Mouse (Mus musculus) midbrain, embryonic 14.5 days (tissue): ENCODE measurements around the gene Fam170b. TPM values are rescaled to one million over a fixed set of nuclear protein-coding genes. Genes with fewer than 3 reads are reported as not detected.
A peak's percentile ranks its signal among the peaks of the same experiment; 100 is the strongest.

Source experiments
- ATAC-seq: fragments of 200-750 bp; cut with Nextera tagmentation; 2 replicates; pipeline ENCODE4 v1.8.0; 2017; ENCODE audit warnings: moderate number of reproducible peaks, moderate library complexity; ENCODE audit not compliant: low FRiP score, low TSS enrichment
- DNase-seq: peaks from one replicate; pipeline ENCODE4 v3.0.0-alpha.2; 2015
- H3K27ac ChIP-seq: fragments of 300-500 bp; sonication (generic); replicated peaks from 2 replicates; pipeline ENCODE4 v1.5.1; 2014; ENCODE audit warnings: mild to moderate bottlenecking, low read depth, low read length, moderate library complexity
- H3K27me3 ChIP-seq: fragments of 300-500 bp; sonication (generic); 2 replicates; pipeline ENCODE4 v1.6.1; 2014; ENCODE audit warnings: low read length, control low read depth, mixed read lengths; ENCODE audit not compliant: control insufficient read depth, insufficient read depth
- H3K36me3 ChIP-seq: fragments of 300-500 bp; sonication (generic); 2 replicates; pipeline ENCODE4 v1.6.1; 2014; ENCODE audit warnings: low read length, control low read depth; ENCODE audit not compliant: control insufficient read depth, insufficient read depth
- H3K4me1 ChIP-seq: fragments of 300-500 bp; sonication (generic); 2 replicates; pipeline ENCODE4 v1.6.1; 2014; ENCODE audit warnings: mild to moderate bottlenecking, antibody characterized with exemption, low read length, control low read depth; ENCODE audit not compliant: control insufficient read depth, insufficient read depth
- H3K4me2 ChIP-seq: fragments of 300-500 bp; sonication (generic); 2 replicates; pipeline ENCODE4 v1.6.1; 2014; ENCODE audit warnings: mild to moderate bottlenecking, low read length, moderate library complexity
- H3K4me3 ChIP-seq: fragments of 300-500 bp; sonication (generic); replicated peaks from 2 replicates; pipeline ENCODE4 v1.5.1; 2014; ENCODE audit warnings: low read depth, low read length
- H3K9ac ChIP-seq: fragments of 300-500 bp; sonication (generic); replicated peaks from 2 replicates; pipeline ENCODE4 v1.6.1; 2014; ENCODE audit warnings: mild to moderate bottlenecking, low read length, moderate library complexity
- H3K9me3 ChIP-seq: fragments of 300-500 bp; sonication (generic); 2 replicates; pipeline ENCODE4 v1.6.1; 2016; ENCODE audit warnings: low read length, control low read depth, mixed read lengths; ENCODE audit not compliant: control insufficient read depth
- WGBS: fragments of 180-500 bp; shearing (Covaris S2); extraction: QIAGEN DNeasy Blood & Tissue Kit; methylation state at CpG from one replicate; pipeline ENCODE4 v1.1.7; 2014; 5-methylcytosine and 5-hydroxymethylcytosine counted together
- polyA plus RNA-seq: library from polyadenylated mRNA; unstranded; fragments of >200 nt; fragmentation: Nextera tagmentation; extraction: Ambion mirVana; gene quantifications from 2 replicates; pipeline ENCODE4 v1.2.1, GENCODE M21; 2014

The Fam170b gene
- polyA plus RNA-seq, 1 experiment from 2014 or later: not detected

GRCm38 (mm10) chr14:32801016-32801661, 32.6 kb upstream of the Fam170b start:
- Histone ChIP-seq H3K36me3 (no peaks in the 10 kb centered on the region), H3K27me3 (no peaks in the 10 kb centered on the region), H3K4me3 (no peak overlapping the region), H3K27ac (no peak overlapping the region), H3K4me2 (no peak overlapping the region), H3K9ac (no peak overlapping the region), H3K4me1 (0 out of 2 replicates have a peak, but pooled peaks cover 3% of the 10 kb centered on the region), H3K9me3 (no peaks in the 10 kb centered on the region)
- WGBS: 56% methylated on average over 11 of the region's 11 CpGs
- ATAC-seq: no peak
- peak; percentile 69 for DNase-seq

GRCm38 (mm10) chr14:32801662-32802024, 32.1 kb upstream of the Fam170b start:
- no peak overlapping the region for H3K4me3 ChIP-seq
- 0 out of 2 replicates have a peak, but pooled peaks cover 3% of the 10 kb centered on the region for H3K4me1 ChIP-seq
- H3K9me3 ChIP-seq: no peaks in the 10 kb centered on the region
- ATAC-seq (no peak), DNase-seq (no peak)
- no peak overlapping the region for H3K4me2 ChIP-seq
- no peaks in the 10 kb centered on the region for H3K27me3 ChIP-seq
- H3K36me3 ChIP-seq: no peaks in the 10 kb centered on the region
- no peak overlapping the region for H3K27ac ChIP-seq
- no peak overlapping the region for H3K9ac ChIP-seq

- DNase-seq: no peak
- no peak for ATAC-seq
- Histone ChIP-seq H3K4me1 (no peaks in the 10 kb centered on the region), H3K27me3 (no peaks in the 10 kb centered on the region), H3K4me3 (no peak overlapping the region), H3K9ac (no peak overlapping the region), H3K4me2 (no peak overlapping the region), H3K27ac (no peak overlapping the region), H3K9me3 (no peaks in the 10 kb centered on the region), H3K36me3 (no peaks in the 10 kb centered on the region)
Measured at GRCm38 (mm10) chr14:32810111-32810510, 23.7 kb upstream of the Fam170b start.

- no peak for ATAC-seq
- Histone ChIP-seq H3K27ac (no peak overlapping the region), H3K9me3 (no peaks in the 10 kb centered on the region), H3K27me3 (no peaks in the 10 kb centered on the region), H3K4me3 (no peak overlapping the region), H3K4me1 (no peaks in the 10 kb centered on the region), H3K36me3 (no peaks in the 10 kb centered on the region), H3K9ac (no peak overlapping the region), H3K4me2 (no peak overlapping the region)
- no peak for DNase-seq
- 76% methylated on average over 6 of the region's 6 CpGs for WGBS
Measured at GRCm38 (mm10) chr14:32812429-32812828, 21.3 kb upstream of the Fam170b start.

GRCm38 (mm10) chr14:32814961-32815360, 18.8 kb upstream of the Fam170b start:
- H3K27me3 ChIP-seq: no peaks in the 10 kb centered on the region
- DNase-seq: no peak
- no peaks in the 10 kb centered on the region for H3K4me1 ChIP-seq
- no peak overlapping the region for H3K27ac ChIP-seq
- no peaks in the 10 kb centered on the region for H3K36me3 ChIP-seq
- no peak overlapping the region for H3K4me2 ChIP-seq
- H3K4me3 ChIP-seq: no peak overlapping the region
- ATAC-seq: no peak
- H3K9me3 ChIP-seq: no peaks in the 10 kb centered on the region
- 65% methylated on average over 4 of the region's 4 CpGs for WGBS
- no peak overlapping the region for H3K9ac ChIP-seq

GRCm38 (mm10) chr14:32816533-32816932, 17.2 kb upstream of the Fam170b start:
- ATAC-seq: no peak

GRCm38 (mm10) chr14:32817258-32817657, 16.5 kb upstream of the Fam170b start:
- H3K9ac ChIP-seq: no peak overlapping the region
- no peak for DNase-seq
- no peak overlapping the region for H3K4me3 ChIP-seq
- no peaks in the 10 kb centered on the region for H3K27me3 ChIP-seq
- 84% methylated on average over 7 of the region's 7 CpGs for WGBS
- no peaks in the 10 kb centered on the region for H3K9me3 ChIP-seq
- H3K27ac ChIP-seq: no peak overlapping the region
- H3K4me2 ChIP-seq: no peak overlapping the region
- no peaks in the 10 kb centered on the region for H3K4me1 ChIP-seq
- ATAC-seq: no peak
- H3K36me3 ChIP-seq: no peaks in the 10 kb centered on the region

More at GRCm38 (mm10) chr14:32816533-32816932, 17.2 kb upstream of the Fam170b start:
- H3K9ac ChIP-seq: no peak overlapping the region
- DNase-seq: no peak
- WGBS: 80% methylated on average over 4 of the region's 4 CpGs
- no peaks in the 10 kb centered on the region for H3K4me1 ChIP-seq
- no peak overlapping the region for H3K27ac ChIP-seq
- H3K9me3 ChIP-seq: no peaks in the 10 kb centered on the region
- H3K27me3 ChIP-seq: no peaks in the 10 kb centered on the region
- no peak overlapping the region for H3K4me3 ChIP-seq
- no peak overlapping the region for H3K4me2 ChIP-seq
- H3K36me3 ChIP-seq: no peaks in the 10 kb centered on the region

GRCm38 (mm10) chr14:32819297-32819696, 14.5 kb upstream of the Fam170b start:
- DNase-seq: no peak
- Histone ChIP-seq H3K27ac (no peak overlapping the region), H3K9me3 (no peaks in the 10 kb centered on the region), H3K4me3 (no peak overlapping the region), H3K27me3 (no peaks in the 10 kb centered on the region), H3K9ac (no peak overlapping the region), H3K4me2 (no peak overlapping the region), H3K36me3 (no peaks in the 10 kb centered on the region), H3K4me1 (no peaks in the 10 kb centered on the region)
- ATAC-seq: no peak
- 87% methylated on average over 1 of the region's 1 CpGs for WGBS

- Histone ChIP-seq H3K4me3 (no peak overlapping the region), H3K4me1 (peaks cover 5% of the 10 kb centered on the region; the same call in 1 of the 2 replicates), H3K9me3 (no peaks in the 10 kb centered on the region), H3K9ac (no peak overlapping the region), H3K36me3 (no peaks in the 10 kb centered on the region), H3K27ac (no peak overlapping the region), H3K27me3 (no peaks in the 10 kb centered on the region), H3K4me2 (no peak overlapping the region)
- 88% methylated on average over 4 of the region's 4 CpGs for WGBS
- DNase-seq: no peak
- no peak for ATAC-seq
Measured at GRCm38 (mm10) chr14:32822812-32823211, 10.9 kb upstream of the Fam170b start.
